Mouse (Mus musculus) liver, embryonic 16.5 days (tissue): ENCODE results near the gene Serpinb1c. TPM values are rescaled to one million over a fixed set of nuclear protein-coding genes. Genes with fewer than 3 reads are reported as not detected.

ENCODE experiments used
- ATAC-seq: fragments of 200-750 bp; cut with Nextera tagmentation; 2 replicates; pipeline ENCODE4 v1.8.0; 2017; ENCODE audit warnings: low read depth, mild to moderate bottlenecking, moderate number of reproducible peaks, moderate library complexity
- H3K27ac ChIP-seq: fragments of 300-500 bp; sonication (generic); 2 replicates; pipeline ENCODE4 v1.5.1; 2014; ENCODE audit warnings: mild to moderate bottlenecking, low read length
- H3K27me3 ChIP-seq: fragments of 300-500 bp; sonication (generic); 2 replicates; pipeline ENCODE4 v1.6.1; 2014; ENCODE audit warnings: low read depth, low read length, mixed read lengths; ENCODE audit not compliant: control insufficient read depth, insufficient read depth
- H3K36me3 ChIP-seq: fragments of 300-500 bp; sonication (generic); 2 replicates; pipeline ENCODE4 v1.6.1; 2014; ENCODE audit warnings: mild to moderate bottlenecking; ENCODE audit not compliant: control insufficient read depth, insufficient read depth
- H3K4me1 ChIP-seq: fragments of 300-500 bp; sonication (generic); 2 replicates; pipeline ENCODE4 v1.6.1; 2014; ENCODE audit warnings: low read depth, low read length, mixed read lengths; ENCODE audit not compliant: control insufficient read depth
- H3K4me2 ChIP-seq: fragments of 300-500 bp; sonication (generic); 2 replicates; pipeline ENCODE4 v1.6.1; 2014; ENCODE audit warnings: low read depth, low read length, mixed read lengths
- H3K4me3 ChIP-seq: fragments of 300-500 bp; sonication (generic); 2 replicates; pipeline ENCODE4 v1.5.1; 2014; ENCODE audit warnings: low read depth, mild to moderate bottlenecking, low read length
- H3K9ac ChIP-seq: fragments of 300-500 bp; sonication (generic); 2 replicates; pipeline ENCODE4 v1.6.1; 2014; ENCODE audit warnings: low read depth, low read length
- H3K9me3 ChIP-seq: fragments of 300-500 bp; sonication (generic); replicated peaks from 2 replicates; pipeline ENCODE4 v1.6.1; 2016; ENCODE audit warnings: low read length; ENCODE audit not compliant: control insufficient read depth
- WGBS: fragments of 180-500 bp; shearing (Covaris S2); extraction: QIAGEN DNeasy Blood & Tissue Kit; methylation state at CpG from one replicate; pipeline ENCODE4 v1.1.7; 2014; ENCODE audit not compliant: insufficient replicate concordance; 5-methylcytosine and 5-hydroxymethylcytosine counted together
- polyA plus RNA-seq: library from polyadenylated mRNA; unstranded; fragments of >200 nt; fragmentation: Nextera tagmentation; extraction: Ambion mirVana; gene quantifications from 2 replicates; pipeline ENCODE4 v1.2.1, GENCODE M21; 2015

Gene Serpinb1c
- polyA plus RNA-seq, 1 experiment from 2014 or later: not detected

DNA sequence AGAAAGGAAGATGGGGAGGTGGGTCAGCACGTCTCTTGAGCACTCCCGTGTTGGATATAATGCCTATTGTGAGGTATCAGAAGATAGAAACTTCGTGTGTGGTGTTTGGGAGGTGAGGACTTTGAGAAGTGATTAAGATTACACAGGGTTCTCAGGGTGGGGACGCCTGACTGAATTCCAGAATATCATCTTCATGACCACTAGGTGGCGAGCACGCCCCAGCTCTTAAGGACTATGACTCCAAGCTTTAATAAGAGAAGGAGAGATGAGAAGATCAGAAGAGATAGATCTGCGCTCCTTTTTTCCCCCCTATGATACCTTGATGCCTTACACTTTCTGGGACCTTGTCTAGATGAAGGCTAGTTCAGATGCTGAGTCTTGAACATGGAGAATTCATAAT lies 46.0 kb downstream of the Serpinb1c start:
- H3K36me3 ChIP-seq: no peaks in the 10 kb centered on the region
- H3K9me3 ChIP-seq: no peaks in the 10 kb centered on the region
- no peaks in the 10 kb centered on the region for H3K27me3 ChIP-seq
- H3K4me1 ChIP-seq: no peaks in the 10 kb centered on the region; the same call in none of the 2 replicates
- 5% methylated on average over 7 of the region's 7 CpGs for WGBS
- H3K4me2 ChIP-seq: no peak overlapping the region
- H3K27ac ChIP-seq: no peak overlapping the region
- no peak overlapping the region for H3K4me3 ChIP-seq
- H3K9ac ChIP-seq: no peak overlapping the region
- ATAC-seq: no peak

GRCm38 (mm10) chr13:32850668-32851404 lies 47.2 kb downstream of the Serpinb1c start, which contains the start of gene Serpinb1a:
Gene Serpinb1a, minus strand, starts transcription at chr13:32851185.
- no peaks in the 10 kb centered on the region; the same call in none of the 2 replicates for H3K4me1 ChIP-seq
- H3K36me3 ChIP-seq: no peaks in the 10 kb centered on the region
- H3K27ac ChIP-seq: no peak within 1 kb of the TSS
- no peaks in the 10 kb centered on the region for H3K9me3 ChIP-seq
- peak within 1 kb of the TSS; percentile 19 for H3K4me3 ChIP-seq
- no peak within 1 kb of the TSS; the same call in 1 of the 2 replicates for H3K4me2 ChIP-seq
- H3K9ac ChIP-seq: no peak within 1 kb of the TSS
- WGBS: 34% methylated on average over 10 of the region's 10 CpGs
- no peaks in the 10 kb centered on the region for H3K27me3 ChIP-seq
- ATAC-seq: no peak

- Histone ChIP-seq H3K4me1 (no peaks in the 10 kb centered on the region; the same call in none of the 2 replicates), H3K27ac (no peak overlapping the region), H3K4me2 (no peak overlapping the region; the same call in 1 of the 2 replicates), H3K27me3 (no peaks in the 10 kb centered on the region), H3K9ac (no peak overlapping the region), H3K9me3 (no peaks in the 10 kb centered on the region), H3K36me3 (no peaks in the 10 kb centered on the region), H3K4me3 (peak overlapping the region; percentile 19)
- 33% methylated on average over 1 of the region's 1 CpGs for WGBS
- ATAC-seq: no peak
These were observed 47.9 kb downstream of the Serpinb1c start for GRCm38 (mm10) chr13:32850156-32850555.

GRCm38 (mm10) chr13:32849531-32850123 lies 48.4 kb downstream of the Serpinb1c start:
- Histone ChIP-seq H3K4me2 (no peak overlapping the region; the same call in 1 of the 2 replicates), H3K36me3 (no peaks in the 10 kb centered on the region), H3K4me1 (no peaks in the 10 kb centered on the region; the same call in none of the 2 replicates), H3K27ac (peak overlapping the region; percentile 29), H3K9me3 (no peaks in the 10 kb centered on the region), H3K4me3 (peak overlapping the region; percentile 19), H3K27me3 (no peaks in the 10 kb centered on the region), H3K9ac (no peak overlapping the region)
- ATAC-seq: no peak

DNA sequence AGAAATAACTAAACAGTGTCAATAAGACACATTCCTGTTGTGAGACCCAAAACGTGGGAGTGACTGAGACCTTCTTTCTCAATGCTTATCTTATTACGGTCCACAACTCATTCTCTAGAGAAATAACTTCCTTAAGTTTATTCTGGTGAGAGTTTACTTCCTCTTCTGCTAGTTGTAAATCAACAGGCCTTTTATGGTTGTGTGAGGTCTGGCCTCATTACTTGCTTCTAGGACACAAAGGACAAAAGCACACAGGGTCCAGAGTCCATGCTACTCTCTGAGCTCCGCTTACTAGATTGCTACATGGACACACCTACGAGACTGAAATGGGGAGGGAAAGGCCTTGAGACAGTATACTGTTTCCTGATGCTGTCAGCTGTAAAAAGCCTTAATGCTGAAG lies 48.9 kb downstream of the Serpinb1c start:
- no peaks in the 10 kb centered on the region for H3K36me3 ChIP-seq
- WGBS: 11% methylated on average over 4 of the region's 4 CpGs
- no peak overlapping the region for H3K4me2 ChIP-seq
- no peak overlapping the region for H3K9ac ChIP-seq
- no peaks in the 10 kb centered on the region for H3K27me3 ChIP-seq
- H3K27ac ChIP-seq: peak overlapping the region; percentile 29; the same call in 1 of the 2 replicates
- ATAC-seq: peak; percentile 76
- peak overlapping the region; percentile 19; the same call in 1 of the 2 replicates for H3K4me3 ChIP-seq
- no peaks in the 10 kb centered on the region for H3K9me3 ChIP-seq
- H3K4me1 ChIP-seq: no peaks in the 10 kb centered on the region; the same call in none of the 2 replicates

- no peaks in the 10 kb centered on the region for H3K9me3 ChIP-seq
- H3K9ac ChIP-seq: no peak overlapping the region
- no peaks in the 10 kb centered on the region for H3K27me3 ChIP-seq
- H3K27ac ChIP-seq: no peak overlapping the region
- no peak for ATAC-seq
- H3K4me3 ChIP-seq: no peak overlapping the region
- no peaks in the 10 kb centered on the region; the same call in none of the 2 replicates for H3K4me1 ChIP-seq
- H3K36me3 ChIP-seq: no peaks in the 10 kb centered on the region
- H3K4me2 ChIP-seq: no peak overlapping the region
These were observed 51.8 kb downstream of the Serpinb1c start for GRCm38 (mm10) chr13:32846221-32846620.

DNA sequence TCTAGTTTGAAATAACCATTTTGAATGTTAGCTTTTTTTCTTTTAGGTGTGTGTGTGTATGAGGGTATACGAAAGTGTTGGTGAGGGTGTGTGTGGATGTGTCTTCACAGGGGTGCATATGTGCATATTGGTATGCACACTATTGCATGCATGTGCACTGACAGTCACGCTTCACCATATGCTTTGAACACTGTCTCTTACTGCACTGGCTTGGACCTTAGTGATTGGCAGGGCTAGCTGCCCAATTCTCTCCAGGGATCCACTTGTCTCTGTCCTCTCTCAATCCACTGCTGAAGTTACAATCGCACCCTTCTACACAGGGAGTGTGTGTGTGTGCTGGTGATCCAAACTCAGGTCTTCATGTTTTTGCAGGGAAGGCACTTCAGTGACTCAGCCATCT lies 56.7 kb downstream of the Serpinb1c start:
- H3K36me3 ChIP-seq: no peaks in the 10 kb centered on the region
- H3K9me3 ChIP-seq: no peaks in the 10 kb centered on the region
- H3K4me3 ChIP-seq: no peak overlapping the region
- ATAC-seq: no peak
- no peaks in the 10 kb centered on the region for H3K27me3 ChIP-seq
- H3K4me1 ChIP-seq: no peaks in the 10 kb centered on the region
- H3K4me2 ChIP-seq: no peak overlapping the region
- no peak overlapping the region for H3K9ac ChIP-seq
- 68% methylated on average over 3 of the region's 3 CpGs for WGBS
- no peak overlapping the region for H3K27ac ChIP-seq

GRCm38 (mm10) chr13:32839314-32839713 lies 58.7 kb downstream of the Serpinb1c start:
- Histone ChIP-seq H3K27me3 (no peaks in the 10 kb centered on the region), H3K27ac (no peak overlapping the region), H3K4me2 (no peak overlapping the region), H3K4me1 (no peaks in the 10 kb centered on the region), H3K36me3 (no peaks in the 10 kb centered on the region), H3K9me3 (no peaks in the 10 kb centered on the region), H3K4me3 (no peak overlapping the region), H3K9ac (no peak overlapping the region)
- no peak for ATAC-seq
- 6% methylated on average over 1 of the region's 1 CpGs for WGBS

DNA sequence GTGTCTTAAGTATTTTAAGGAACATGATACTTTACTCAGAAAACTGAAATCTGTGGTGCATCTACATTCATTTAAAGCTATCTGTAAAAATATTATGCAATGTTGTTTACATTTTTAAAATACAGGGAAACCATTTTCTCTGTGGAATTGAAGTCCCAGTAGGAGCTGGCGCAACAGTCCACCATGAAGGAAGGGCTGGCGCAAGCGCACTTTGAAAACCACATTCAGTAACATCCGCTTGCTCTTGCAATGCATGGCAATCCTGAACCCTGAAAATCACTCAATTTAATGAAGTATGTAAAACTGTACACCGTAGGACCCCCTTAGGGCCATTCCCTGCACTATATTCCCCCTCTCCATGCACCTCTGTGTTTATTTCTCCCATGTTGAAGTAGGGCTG lies 63.5 kb downstream of the Serpinb1c start:
- no peaks in the 10 kb centered on the region for H3K27me3 ChIP-seq
- H3K27ac ChIP-seq: no peak overlapping the region
- H3K9me3 ChIP-seq: no peaks in the 10 kb centered on the region
- H3K9ac ChIP-seq: no peak overlapping the region
- no peak overlapping the region for H3K4me2 ChIP-seq
- no peaks in the 10 kb centered on the region for H3K4me1 ChIP-seq
- ATAC-seq: no peak
- no peaks in the 10 kb centered on the region for H3K36me3 ChIP-seq
- H3K4me3 ChIP-seq: no peak overlapping the region
- WGBS: 70% methylated on average over 5 of the region's 5 CpGs
